Mouse (Mus musculus): ENCODE results near the gene Neu3.
"Not testable (repeated sequence)": the region's sequence is repeated elsewhere in the genome, so short reads cannot be mapped to it uniquely, and the experiment has no call there.

Gene Neu3

GRCm38 (mm10) chr7:99833115-99833845, 5.1 kb upstream of the Neu3 start:
- no peak for DNase-seq

- DNase-seq = no peak
These were observed 2.1 kb downstream of the Neu3 start for GRCm38 (mm10) chr7:99826096-99826495.

- DNase-seq = no peak
These were observed 2.7 kb downstream of the Neu3 start for GRCm38 (mm10) chr7:99825511-99825910.

GRCm38 (mm10) chr7:99824649-99825483, 3.4 kb downstream of the Neu3 start:
- DNase-seq = no peak

GRCm38 (mm10) chr7:99823045-99823663, 5.1 kb downstream of the Neu3 start:
- DNase-seq = no peak

GRCm38 (mm10) chr7:99822426-99822825, 5.8 kb downstream of the Neu3 start:
- no peak for DNase-seq

- DNase-seq = no peak
These were observed 6.3 kb downstream of the Neu3 start for GRCm38 (mm10) chr7:99821953-99822352.

- not testable (repeated sequence) for DNase-seq
These were observed 10.0 kb downstream of the Neu3 start for GRCm38 (mm10) chr7:99818181-99818725.

GRCm38 (mm10) chr7:99813394-99813793, 14.8 kb downstream of the Neu3 start:
- no peak for DNase-seq

GRCm38 (mm10) chr7:99811661-99812060, 16.6 kb downstream of the Neu3 start:
- no peak for DNase-seq

- DNase-seq = no peak
These were observed 17.4 kb downstream of the Neu3 start for GRCm38 (mm10) chr7:99810814-99811213.

GRCm38 (mm10) chr7:99807043-99807442, 21.2 kb downstream of the Neu3 start:
- not testable (repeated sequence) for DNase-seq

GRCm38 (mm10) chr7:99805340-99805739, 22.9 kb downstream of the Neu3 start:
- no peak for DNase-seq

GRCm38 (mm10) chr7:99804033-99804432, 24.2 kb downstream of the Neu3 start:
- DNase-seq = not testable (repeated sequence)

- DNase-seq = no peak
These were observed 24.7 kb downstream of the Neu3 start for GRCm38 (mm10) chr7:99803535-99803934.

- no peak for DNase-seq
These were observed 29.1 kb downstream of the Neu3 start for GRCm38 (mm10) chr7:99799118-99799517.

GRCm38 (mm10) chr7:99797911-99798647, 30.1 kb downstream of the Neu3 start:
- DNase-seq = no peak

- no peak for DNase-seq
These were observed 31.0 kb downstream of the Neu3 start for GRCm38 (mm10) chr7:99797261-99797660.

- DNase-seq = no peak
These were observed 31.7 kb downstream of the Neu3 start for GRCm38 (mm10) chr7:99796471-99796870.

GRCm38 (mm10) chr7:99795192-99795981, 32.8 kb downstream of the Neu3 start:
- peak; percentile 20 for DNase-seq

GRCm38 (mm10) chr7:99794096-99794495, 34.1 kb downstream of the Neu3 start:
- no peak for DNase-seq

- DNase-seq = no peak
These were observed 37.4 kb downstream of the Neu3 start for GRCm38 (mm10) chr7:99790816-99791215.
